Mouse (Mus musculus) neural tube, embryonic 15.5 days (tissue): Measurements from ENCODE around the gene Hydin. TPM values are rescaled to one million over a fixed set of nuclear protein-coding genes. Genes with fewer than 3 reads are reported as not detected.

Experiments
- microRNA-seq: library from miRNA; unstranded; fragments of <30 nt; microRNA quantifications from one replicate; pipeline ENCODE4, GENCODE M21; 2017
- polyA plus RNA-seq: library from polyadenylated mRNA; unstranded; fragments of >200 nt; fragmentation: Nextera tagmentation; extraction: Ambion mirVana; gene quantifications from 2 replicates; pipeline ENCODE4 v1.2.1, GENCODE M21; 2015

Gene Hydin
- polyA plus RNA-seq, 1 experiment from 2014 or later = 0.31 TPM

Small RNA genes within 50 kb of the gene (microRNA-seq; reads per million reads assigned to microRNA genes)
- not detected for gene Gm44489
- not detected for gene Gm47306

Other genes starting within 250 kb of the Hydin start
- gene Chst4, start 227.2 kb upstream of the Hydin start, polyA plus RNA-seq = not detected in 2 replicates
- gene Zfp612, start 187.2 kb upstream of the Hydin start, polyA plus RNA-seq = 20.6 and 22.5 TPM in 2 replicates
- gene Gm21964, start 165.8 kb upstream of the Hydin start, polyA plus RNA-seq = not detected in 2 replicates
- not detected in 2 replicates for gene Gm17720, start 164.2 kb upstream of the Hydin start, polyA plus RNA-seq
- 48.2 and 55.0 TPM in 2 replicates for gene Calb2, start 98.8 kb upstream of the Hydin start, polyA plus RNA-seq
- 8.9 and 9.6 TPM in 2 replicates for gene Cmtr2, start 51.3 kb upstream of the Hydin start, polyA plus RNA-seq